Mouse (Mus musculus) bone marrow, adult 2 months (tissue): ENCODE data around the gene Enoph1.

Experiments
- CTCF ChIP-seq: fragments of 200-500 bp; IDR thresholded peaks from 2 replicates; pipeline ENCODE4 v1.5.1; 2011; ENCODE audit warnings: low read length, control low read depth; ENCODE audit not compliant: control insufficient read depth, insufficient read depth
- POLR2A ChIP-seq: fragments of 200-500 bp; IDR thresholded peaks from 2 replicates; pipeline ENCODE4 v1.6.1; 2011; ENCODE audit warnings: low read depth, mild to moderate bottlenecking, control low read depth, low read length, borderline replicate concordance; ENCODE audit not compliant: control insufficient read depth

- TF ChIP-seq CTCF: no peak
- no peak for TF ChIP-seq POLR2A
Observed at GRCm38 (mm10) chr5:100113403-100113802, 73.6 kb downstream of the Enoph1 start.
